Mouse (Mus musculus) lung, adult 2 months (tissue): ENCODE measurements around the gene Arhgap42.

Experiments
- CTCF ChIP-seq: fragments of 200-500 bp; IDR thresholded peaks from 2 replicates; pipeline ENCODE4 v1.5.1; 2011; ENCODE audit warnings: mild to moderate bottlenecking, low read length, control low read depth; ENCODE audit not compliant: insufficient read depth
- POLR2A ChIP-seq: fragments of 200-500 bp; IDR thresholded peaks from 2 replicates; pipeline ENCODE4 v1.6.1; 2011; ENCODE audit warnings: low read depth, mild to moderate bottlenecking, control low read depth, low read length, borderline replicate concordance; ENCODE audit errors: extremely low read depth

DNA sequence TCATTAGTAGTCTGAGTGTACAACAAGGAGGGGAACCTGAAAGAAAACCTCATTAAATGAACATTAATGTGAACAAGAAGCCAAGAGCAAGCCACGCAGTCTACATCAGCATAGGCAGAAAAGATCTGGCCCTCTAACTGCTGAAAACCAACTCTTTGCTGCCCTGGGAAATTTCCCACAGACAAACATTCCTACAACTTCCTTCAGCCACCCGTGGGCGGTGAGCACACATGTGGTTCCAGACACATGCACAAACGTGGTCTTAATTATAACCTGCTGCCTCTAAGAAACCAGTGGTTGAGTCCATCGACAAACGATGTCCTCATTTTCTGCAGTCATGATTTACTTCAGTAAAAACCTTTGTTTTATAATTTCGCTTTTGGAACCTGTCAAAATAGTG, 96.3 kb downstream of the Arhgap42 start:
- TF ChIP-seq CTCF (no peak), POLR2A (no peak)
